Mouse (Mus musculus) forebrain, embryonic 14.5 days (tissue): ENCODE results near the gene Rpl23a. TPM values are rescaled to one million over a fixed set of nuclear protein-coding genes. Genes with fewer than 3 reads are reported as not detected.

Experiments
- ATAC-seq: fragments of 200-750 bp; cut with Nextera tagmentation; 2 replicates; pipeline ENCODE4 v1.8.0; 2017; ENCODE audit warnings: mild to moderate bottlenecking, moderate library complexity
- DNase-seq: peaks from one replicate; pipeline ENCODE4 v3.0.0-alpha.2; 2015; ENCODE audit warnings: low spot score
- H3K27ac ChIP-seq: fragments of 300-500 bp; sonication (generic); 2 replicates; pipeline ENCODE4 v1.5.1; 2014; ENCODE audit warnings: low read depth, mild to moderate bottlenecking, control low read depth, low read length, moderate library complexity
- H3K27me3 ChIP-seq: fragments of 300-500 bp; sonication (generic); replicated peaks from 2 replicates; pipeline ENCODE4 v1.6.1; 2014; ENCODE audit warnings: low read length, control low read depth, mixed read lengths; ENCODE audit not compliant: control insufficient read depth, insufficient read depth
- H3K36me3 ChIP-seq: fragments of 300-500 bp; sonication (generic); 2 replicates; pipeline ENCODE4 v1.6.1; 2014; ENCODE audit warnings: low read length, control low read depth; ENCODE audit not compliant: control insufficient read depth, insufficient read depth
- H3K4me1 ChIP-seq: fragments of 300-500 bp; sonication (generic); 2 replicates; pipeline ENCODE4 v1.6.1; 2014; ENCODE audit warnings: antibody characterized with exemption, low read length, control low read depth; ENCODE audit not compliant: control insufficient read depth, insufficient read depth
- H3K4me2 ChIP-seq: fragments of 300-500 bp; sonication (generic); 2 replicates; pipeline ENCODE4 v1.6.1; 2014; ENCODE audit warnings: mild to moderate bottlenecking, control low read depth, low read length
- H3K4me3 ChIP-seq: fragments of 300-500 bp; sonication (generic); 2 replicates; pipeline ENCODE4 v1.5.1; 2014; ENCODE audit warnings: low read depth, low read length, control low read depth
- H3K9ac ChIP-seq: fragments of 300-500 bp; sonication (generic); 2 replicates; pipeline ENCODE4 v1.6.1; 2014; ENCODE audit warnings: mild to moderate bottlenecking, low read length, control low read depth, moderate library complexity
- H3K9me3 ChIP-seq: fragments of 300-500 bp; sonication (generic); replicated peaks from 2 replicates; pipeline ENCODE4 v1.6.1; 2016; ENCODE audit warnings: low read length, control low read depth, mixed read lengths; ENCODE audit not compliant: control insufficient read depth
- WGBS: fragments of 180-500 bp; shearing (Covaris S2); extraction: QIAGEN DNeasy Blood & Tissue Kit; methylation state at CpG from one replicate; pipeline ENCODE4 v1.1.7; 2014; 5-methylcytosine and 5-hydroxymethylcytosine counted together
- microRNA-seq: library from miRNA; unstranded; fragments of <30 nt; microRNA quantifications from one replicate; pipeline ENCODE4, GENCODE M21; 2016
- polyA plus RNA-seq: library from polyadenylated mRNA; unstranded; fragments of >200 nt; fragmentation: Nextera tagmentation; extraction: Ambion mirVana; gene quantifications from 2 replicates; pipeline ENCODE4 v1.2.1, GENCODE M21; 2014

Rpl23a gene
- polyA plus RNA-seq, 1 experiment from 2014 or later = 1,206 TPM

GRCm38 (mm10) chr11:78133915-78134314 lies 49.5 kb downstream of the Rpl23a start:
- ATAC-seq (no peak), DNase-seq (no peak)
- no peak overlapping the region for H3K9ac ChIP-seq
- 91% methylated on average over 6 of the region's 6 CpGs for WGBS
- H3K4me2 ChIP-seq = no peak overlapping the region
- no peak overlapping the region for H3K27ac ChIP-seq
- H3K27me3 ChIP-seq = no peaks in the 10 kb centered on the region
- H3K4me3 ChIP-seq = no peak overlapping the region
- no peaks in the 10 kb centered on the region for H3K9me3 ChIP-seq
- H3K4me1 ChIP-seq = no peaks in the 10 kb centered on the region
- H3K36me3 ChIP-seq = no peaks in the 10 kb centered on the region

Small RNAs within 50 kb of the gene (microRNA-seq; reads per million reads assigned to microRNA genes)
- gene Mir7653 = not detected

Other genes with a start within 250 kb of the Rpl23a start
- gene Phf12, start 200.8 kb downstream of the Rpl23a start, polyA plus RNA-seq = 16.5 and 17.0 TPM in 2 replicates
- 36.6 and 38.8 TPM in 2 replicates for gene Dhrs13, start 151.3 kb downstream of the Rpl23a start, polyA plus RNA-seq
- 56.2 and 64.6 TPM in 2 replicates for gene Flot2, start 145.7 kb downstream of the Rpl23a start, polyA plus RNA-seq
- 36.8 and 40.2 TPM in 2 replicates for gene Eral1, start 103.2 kb downstream of the Rpl23a start, polyA plus RNA-seq
- gene Fam222b, start 88.9 kb downstream of the Rpl23a start, polyA plus RNA-seq = 22.3 and 23.9 TPM in 2 replicates
- 79.2 and 82.6 TPM in 2 replicates for gene Traf4, start 18.0 kb downstream of the Rpl23a start, polyA plus RNA-seq
- gene Nek8, start 6.9 kb downstream of the Rpl23a start, polyA plus RNA-seq = 4.6 and 5.5 TPM in 2 replicates
- gene Tlcd1, start 6.9 kb downstream of the Rpl23a start, polyA plus RNA-seq = 4.4 and 4.5 TPM in 2 replicates
- 48.1 and 48.2 TPM in 2 replicates for gene Rab34, start 4.8 kb upstream of the Rpl23a start, polyA plus RNA-seq
- 0.55 and 0.73 TPM in 2 replicates for gene Proca1, start 9.8 kb upstream of the Rpl23a start, polyA plus RNA-seq
- gene Sdf2, start 62.2 kb upstream of the Rpl23a start, polyA plus RNA-seq = 82.4 and 90.2 TPM in 2 replicates
- 17.7 and 21.7 TPM in 2 replicates for gene Supt6, start 62.4 kb upstream of the Rpl23a start, polyA plus RNA-seq
- gene 2610507B11Rik, start 78.2 kb upstream of the Rpl23a start, polyA plus RNA-seq = 49.4 and 56.0 TPM in 2 replicates
- gene BC030499, start 107.3 kb upstream of the Rpl23a start, polyA plus RNA-seq = 0.19 and 0.43 TPM in 2 replicates
- gene Spag5, start 117.9 kb upstream of the Rpl23a start, polyA plus RNA-seq = 21.5 and 25.4 TPM in 2 replicates
- gene Aldoc, start 139.4 kb upstream of the Rpl23a start, polyA plus RNA-seq = 161 and 167 TPM in 2 replicates
- 46.8 and 51.0 TPM in 2 replicates for gene Pigs, start 144.8 kb upstream of the Rpl23a start, polyA plus RNA-seq
- 72.5 and 73.8 TPM in 2 replicates for gene Unc119, start 159.9 kb upstream of the Rpl23a start, polyA plus RNA-seq
- not detected in 2 replicates for gene Foxn1, start 203.0 kb upstream of the Rpl23a start, polyA plus RNA-seq
- gene Slc13a2, start 238.6 kb upstream of the Rpl23a start, polyA plus RNA-seq = not detected in 2 replicates